Mouse (Mus musculus): ENCODE results near the gene Dhodh. TPM values are rescaled to one million over a fixed set of nuclear protein-coding genes. Genes with fewer than 3 reads are reported as not detected.

Dhodh gene
- polyA plus RNA-seq, 1 experiment = 25.8 TPM

GRCm38 (mm10) chr8:109593117-109593788, 15.2 kb downstream of the Dhodh start:
- TF ChIP-seq POLR2A (IDR thresholded peaks at IDR 0.05; ENCODE audit: insufficient read depth, low read length) (no peak), CTCF (IDR thresholded peaks at IDR 0.05; ENCODE audit: low read depth, low read length) (peak; percentile 15), EP300 (IDR thresholded peaks at IDR 0.05; ENCODE audit: insufficient read depth, low read depth, low read length) (no peak)
- Histone ChIP-seq H3K4me3 (ENCODE audit: low read depth, low read length) (no peak overlapping the region), H3K27ac (ENCODE audit: insufficient read depth, low read length) (no peak overlapping the region), H3K27me3 (ENCODE audit: control insufficient read depth, insufficient read depth, low read length, poor library complexity, severe bottlenecking) (no peaks in the 10 kb centered on the region), H3K4me1 (ENCODE audit: control insufficient read depth, insufficient read depth, low read length) (no peaks in the 10 kb centered on the region), H3K36me3 (ENCODE audit: control insufficient read depth, insufficient read depth, low read length, poor library complexity, severe bottlenecking) (peaks cover 29% of the 10 kb centered on the region), H3K9me3 (replicated peaks; ENCODE audit: control insufficient read depth, insufficient read depth, low read length, poor library complexity, severe bottlenecking) (no peaks in the 10 kb centered on the region), H3K9ac (ENCODE audit: low read depth, poor library complexity, severe bottlenecking) (no peak overlapping the region)

- Histone ChIP-seq H3K4me1 (ENCODE audit: control insufficient read depth, insufficient read depth, low read length) (no peaks in the 10 kb centered on the region), H3K9ac (ENCODE audit: low read depth, poor library complexity, severe bottlenecking) (no peak overlapping the region), H3K4me3 (ENCODE audit: low read depth, low read length) (no peak overlapping the region), H3K36me3 (ENCODE audit: control insufficient read depth, insufficient read depth, low read length, poor library complexity, severe bottlenecking) (peaks cover 29% of the 10 kb centered on the region), H3K27ac (ENCODE audit: insufficient read depth, low read length) (no peak overlapping the region), H3K27me3 (ENCODE audit: control insufficient read depth, insufficient read depth, low read length, poor library complexity, severe bottlenecking) (no peaks in the 10 kb centered on the region), H3K9me3 (replicated peaks; ENCODE audit: control insufficient read depth, insufficient read depth, low read length, poor library complexity, severe bottlenecking) (no peaks in the 10 kb centered on the region)
- TF ChIP-seq EP300 (IDR thresholded peaks at IDR 0.05; ENCODE audit: insufficient read depth, low read depth, low read length) (no peak), CTCF (IDR thresholded peaks at IDR 0.05; ENCODE audit: low read depth, low read length) (no peak), POLR2A (IDR thresholded peaks at IDR 0.05; ENCODE audit: insufficient read depth, low read length) (no peak)
Observed at GRCm38 (mm10) chr8:109592164-109592563, 16.3 kb downstream of the Dhodh start.

- Histone ChIP-seq H3K4me3 (ENCODE audit: low read depth, low read length) (no peak overlapping the region), H3K9ac (ENCODE audit: low read depth, poor library complexity, severe bottlenecking) (no peak overlapping the region), H3K27ac (ENCODE audit: insufficient read depth, low read length) (no peak overlapping the region), H3K9me3 (replicated peaks; ENCODE audit: control insufficient read depth, insufficient read depth, low read length, poor library complexity, severe bottlenecking) (no peaks in the 10 kb centered on the region), H3K4me1 (ENCODE audit: control insufficient read depth, insufficient read depth, low read length) (no peaks in the 10 kb centered on the region), H3K36me3 (ENCODE audit: control insufficient read depth, insufficient read depth, low read length, poor library complexity, severe bottlenecking) (peaks cover 27% of the 10 kb centered on the region), H3K27me3 (ENCODE audit: control insufficient read depth, insufficient read depth, low read length, poor library complexity, severe bottlenecking) (no peaks in the 10 kb centered on the region)
- TF ChIP-seq CTCF (IDR thresholded peaks at IDR 0.05; ENCODE audit: low read depth, low read length) (no peak), POLR2A (IDR thresholded peaks at IDR 0.05; ENCODE audit: insufficient read depth, low read length) (no peak), EP300 (IDR thresholded peaks at IDR 0.05; ENCODE audit: insufficient read depth, low read depth, low read length) (no peak)
Observed at GRCm38 (mm10) chr8:109591367-109591766, 17.1 kb downstream of the Dhodh start.

- TF ChIP-seq CTCF (IDR thresholded peaks at IDR 0.05; ENCODE audit: low read depth, low read length) (no peak), EP300 (IDR thresholded peaks at IDR 0.05; ENCODE audit: insufficient read depth, low read depth, low read length) (no peak), POLR2A (IDR thresholded peaks at IDR 0.05; ENCODE audit: insufficient read depth, low read length) (no peak)
- H3K36me3 ChIP-seq (ENCODE audit: control insufficient read depth, insufficient read depth, low read length, poor library complexity, severe bottlenecking) = peaks cover 27% of the 10 kb centered on the region
- H3K4me3 ChIP-seq (ENCODE audit: low read depth, low read length) = no peak overlapping the region
- no peaks in the 10 kb centered on the region for H3K4me1 ChIP-seq (ENCODE audit: control insufficient read depth, insufficient read depth, low read length)
- no peaks in the 10 kb centered on the region for H3K27me3 ChIP-seq (ENCODE audit: control insufficient read depth, insufficient read depth, low read length, poor library complexity, severe bottlenecking)
- no peak overlapping the region for H3K27ac ChIP-seq (ENCODE audit: insufficient read depth, low read length)
- H3K9me3 ChIP-seq (replicated peaks; ENCODE audit: control insufficient read depth, insufficient read depth, low read length, poor library complexity, severe bottlenecking) = no peaks in the 10 kb centered on the region
- H3K9ac ChIP-seq (ENCODE audit: low read depth, poor library complexity, severe bottlenecking) = no peak overlapping the region
Observed at GRCm38 (mm10) chr8:109590901-109591300, 17.6 kb downstream of the Dhodh start.

- H3K9me3 ChIP-seq (replicated peaks; ENCODE audit: control insufficient read depth, insufficient read depth, low read length, poor library complexity, severe bottlenecking) = peaks cover 3% of the 10 kb centered on the region; the same call in 1 of the 2 replicates
- H3K4me1 ChIP-seq (ENCODE audit: control insufficient read depth, insufficient read depth, low read length) = no peaks in the 10 kb centered on the region
- no peak overlapping the region for H3K9ac ChIP-seq (ENCODE audit: low read depth, poor library complexity, severe bottlenecking)
- no peak overlapping the region for H3K4me3 ChIP-seq (ENCODE audit: low read depth, low read length)
- H3K27me3 ChIP-seq (ENCODE audit: control insufficient read depth, insufficient read depth, low read length, poor library complexity, severe bottlenecking) = no peaks in the 10 kb centered on the region
- H3K27ac ChIP-seq (ENCODE audit: insufficient read depth, low read length) = no peak overlapping the region
- TF ChIP-seq CTCF (IDR thresholded peaks at IDR 0.05; ENCODE audit: low read depth, low read length) = no peak
- TF ChIP-seq EP300 (IDR thresholded peaks at IDR 0.05; ENCODE audit: insufficient read depth, low read depth, low read length) = no peak
- TF ChIP-seq POLR2A (IDR thresholded peaks at IDR 0.05; ENCODE audit: insufficient read depth, low read length) = no peak
- H3K36me3 ChIP-seq (ENCODE audit: control insufficient read depth, insufficient read depth, low read length, poor library complexity, severe bottlenecking) = no peaks in the 10 kb centered on the region; the same call in 1 of the 2 replicates
Observed at GRCm38 (mm10) chr8:109586972-109587504, 21.4 kb downstream of the Dhodh start.

GRCm38 (mm10) chr8:109585652-109586051, 22.8 kb downstream of the Dhodh start:
- Histone ChIP-seq H3K36me3 (ENCODE audit: control insufficient read depth, insufficient read depth, low read length, poor library complexity, severe bottlenecking) (no peaks in the 10 kb centered on the region), H3K27ac (ENCODE audit: insufficient read depth, low read length) (no peak overlapping the region), H3K4me1 (ENCODE audit: control insufficient read depth, insufficient read depth, low read length) (no peaks in the 10 kb centered on the region), H3K9me3 (replicated peaks; ENCODE audit: control insufficient read depth, insufficient read depth, low read length, poor library complexity, severe bottlenecking) (peaks cover 3% of the 10 kb centered on the region; the same call in 1 of the 2 replicates), H3K4me3 (ENCODE audit: low read depth, low read length) (no peak overlapping the region), H3K9ac (ENCODE audit: low read depth, poor library complexity, severe bottlenecking) (no peak overlapping the region), H3K27me3 (ENCODE audit: control insufficient read depth, insufficient read depth, low read length, poor library complexity, severe bottlenecking) (no peaks in the 10 kb centered on the region)
- TF ChIP-seq CTCF (IDR thresholded peaks at IDR 0.05; ENCODE audit: low read depth, low read length) = no peak

Data from ES-Bruce4 (cell line).